Mouse (Mus musculus) thymus, postnatal 4 days (tissue): ENCODE results near the gene Elovl6.
A peak's percentile ranks its signal among the peaks of the same experiment; 100 is the strongest.

Experiments used
- DNase-seq: peaks from one replicate; pipeline ENCODE4 v3.0.0; 2021

The Elovl6 gene

DNA sequence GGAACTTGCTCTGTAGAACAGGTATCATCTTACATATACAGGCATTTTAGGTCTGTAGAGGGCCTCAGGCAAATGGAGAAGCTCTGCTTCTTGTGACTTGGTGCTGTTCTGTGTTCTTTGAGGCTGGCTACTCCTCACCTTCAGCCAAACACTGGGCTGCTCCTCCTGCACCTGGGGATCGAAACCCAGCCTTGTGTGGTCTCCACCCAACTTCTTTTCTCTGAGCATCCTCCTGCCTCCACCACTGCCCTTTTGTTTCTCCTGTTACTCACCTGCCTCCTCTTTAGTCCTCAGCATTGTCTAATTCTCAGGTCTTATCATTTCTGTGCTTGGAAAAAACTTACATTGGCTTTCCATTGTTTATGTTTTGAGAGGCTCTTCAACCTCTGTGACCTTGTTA lies 12.1 kb downstream of the Elovl6 start:
- no peak for DNase-seq

- DNase-seq = no peak
These were observed 13.1 kb downstream of the Elovl6 start for GRCm38 (mm10) chr3:129545228-129545627.

DNA sequence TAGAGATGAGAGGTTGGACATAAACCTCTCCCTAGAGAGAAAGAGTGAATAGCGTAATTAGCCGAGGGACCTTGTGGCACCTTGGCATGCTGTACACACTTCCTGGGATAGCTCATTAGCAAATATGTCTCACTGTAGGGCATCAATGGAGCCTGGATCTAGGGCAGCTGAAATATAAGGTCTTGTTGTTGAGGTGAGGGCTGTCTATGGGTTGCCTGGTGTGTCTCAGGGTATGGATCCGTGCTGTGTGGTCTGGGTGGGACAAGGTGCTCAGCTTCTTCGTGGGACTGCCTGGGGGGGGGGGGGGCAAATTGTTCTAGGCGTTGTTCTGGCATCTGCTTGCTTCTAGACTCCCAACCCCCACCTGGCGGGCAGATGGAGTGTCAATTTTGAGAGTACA lies 13.6 kb downstream of the Elovl6 start:
- DNase-seq = no peak

DNA sequence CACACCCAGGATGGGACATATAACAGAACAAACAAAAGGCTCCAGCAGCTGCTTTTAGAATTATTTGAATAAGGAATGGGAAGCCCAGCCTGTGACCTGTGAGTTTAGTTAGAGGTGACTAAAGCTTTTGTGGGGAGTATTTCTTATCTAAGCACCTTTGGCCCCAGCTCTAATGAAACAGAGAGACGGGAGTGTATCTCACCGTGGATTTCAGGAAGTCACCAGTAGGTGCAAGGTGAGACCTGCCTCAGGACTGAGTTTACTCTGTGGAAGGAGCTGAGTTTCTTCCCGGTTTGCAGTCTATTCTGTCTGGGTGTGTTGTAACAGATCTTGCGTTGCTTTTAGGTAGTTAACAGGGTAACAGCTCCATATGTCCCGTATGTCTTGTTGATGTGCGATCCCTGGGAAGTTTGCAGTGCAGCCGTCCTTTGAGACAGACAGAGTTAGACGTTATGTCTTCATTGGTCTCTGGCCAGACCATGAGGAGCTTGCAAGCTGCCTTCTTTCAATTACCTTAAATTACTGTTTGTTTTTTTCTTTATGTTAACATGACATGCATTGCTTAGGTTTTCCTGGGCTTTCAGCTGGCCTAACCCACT lies 15.8 kb downstream of the Elovl6 start:
- DNase-seq = no peak

GRCm38 (mm10) chr3:129548760-129549159 lies 16.6 kb downstream of the Elovl6 start:
- DNase-seq = no peak

DNA sequence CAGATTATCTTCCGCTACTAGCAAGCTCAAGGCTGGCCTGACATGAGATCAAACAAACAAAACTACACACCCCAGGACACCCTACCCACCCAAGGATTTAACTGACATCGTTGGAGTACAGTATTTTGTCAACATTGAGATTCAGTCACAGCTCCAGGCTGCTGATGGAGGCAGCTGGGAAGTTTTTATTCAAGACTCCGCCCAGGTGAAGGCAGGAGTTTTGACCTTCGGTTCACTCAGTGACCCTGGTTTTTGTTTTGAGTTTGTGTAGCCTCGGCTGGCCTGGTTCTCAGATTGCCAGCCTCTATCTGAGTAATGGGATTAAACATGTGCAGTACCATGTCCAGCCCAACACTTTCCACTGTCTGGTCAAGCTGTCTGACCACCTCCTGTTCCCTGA lies 17.4 kb downstream of the Elovl6 start:
- no peak for DNase-seq

DNA sequence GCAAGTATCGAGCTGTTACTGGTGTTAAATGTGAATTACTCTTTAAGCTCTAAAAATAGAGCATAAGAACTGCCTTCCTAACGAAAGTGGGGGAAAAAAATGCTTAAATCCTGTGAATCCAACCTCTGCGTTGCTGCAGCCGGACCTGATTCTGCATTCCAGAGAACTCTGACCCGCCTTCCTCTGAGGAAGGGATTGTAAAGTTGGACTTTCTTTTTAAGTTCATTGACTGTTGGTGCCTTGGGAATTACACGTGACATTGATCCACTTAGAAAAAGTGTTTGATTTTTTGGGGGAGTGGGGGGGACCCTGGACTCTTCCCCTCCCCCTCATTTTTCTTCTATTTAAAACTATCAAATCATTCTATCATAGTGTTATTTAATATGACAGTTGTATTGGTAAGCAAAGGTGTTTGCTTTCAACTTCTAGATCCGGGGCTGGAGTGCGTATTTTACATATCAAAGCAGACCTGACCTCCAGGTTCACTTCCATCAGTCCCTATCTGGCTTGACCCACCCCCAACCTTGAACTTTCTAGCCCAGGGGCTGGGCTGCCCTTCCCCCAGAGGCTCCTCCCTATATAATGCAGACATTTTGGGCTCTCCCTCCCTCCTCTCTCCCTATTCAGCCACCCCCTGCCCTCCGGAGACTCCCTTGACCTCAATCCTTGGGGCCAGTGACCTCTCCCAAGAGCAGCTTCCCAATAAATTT lies 19.6 kb downstream of the Elovl6 start:
- DNase-seq = no peak

- DNase-seq = peak; percentile 56
These were observed 20.2 kb downstream of the Elovl6 start for GRCm38 (mm10) chr3:129552370-129552769.

GRCm38 (mm10) chr3:129553173-129553572 lies 21.0 kb downstream of the Elovl6 start:
- DNase-seq = peak; percentile 78

- peak; percentile 36 for DNase-seq
These were observed 21.5 kb downstream of the Elovl6 start for GRCm38 (mm10) chr3:129553661-129554060.

- DNase-seq = peak; percentile 25
These were observed 22.3 kb downstream of the Elovl6 start for GRCm38 (mm10) chr3:129554436-129554835.

DNA sequence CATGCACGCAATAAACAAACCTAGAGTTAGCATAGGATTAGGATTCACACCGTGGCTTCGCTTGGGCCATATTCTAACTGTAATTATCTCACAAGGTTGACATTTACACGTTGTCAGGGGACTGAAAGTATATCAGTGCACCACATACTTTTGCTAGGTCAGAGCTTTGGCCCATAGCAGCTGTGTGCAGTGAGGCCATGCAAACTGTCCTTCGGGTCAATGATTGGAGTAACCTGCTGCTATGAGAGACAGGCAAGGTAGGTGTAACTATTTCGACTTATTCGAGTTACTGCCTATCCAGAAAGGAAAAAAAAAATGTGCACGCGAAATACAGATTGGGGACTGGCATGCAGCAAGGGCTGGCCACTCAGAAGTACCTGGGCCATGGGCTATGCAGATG lies 24.9 kb downstream of the Elovl6 start:
- DNase-seq = no peak

- peak; percentile 53 for DNase-seq
These were observed 25.4 kb downstream of the Elovl6 start for GRCm38 (mm10) chr3:129557566-129557965.

DNA sequence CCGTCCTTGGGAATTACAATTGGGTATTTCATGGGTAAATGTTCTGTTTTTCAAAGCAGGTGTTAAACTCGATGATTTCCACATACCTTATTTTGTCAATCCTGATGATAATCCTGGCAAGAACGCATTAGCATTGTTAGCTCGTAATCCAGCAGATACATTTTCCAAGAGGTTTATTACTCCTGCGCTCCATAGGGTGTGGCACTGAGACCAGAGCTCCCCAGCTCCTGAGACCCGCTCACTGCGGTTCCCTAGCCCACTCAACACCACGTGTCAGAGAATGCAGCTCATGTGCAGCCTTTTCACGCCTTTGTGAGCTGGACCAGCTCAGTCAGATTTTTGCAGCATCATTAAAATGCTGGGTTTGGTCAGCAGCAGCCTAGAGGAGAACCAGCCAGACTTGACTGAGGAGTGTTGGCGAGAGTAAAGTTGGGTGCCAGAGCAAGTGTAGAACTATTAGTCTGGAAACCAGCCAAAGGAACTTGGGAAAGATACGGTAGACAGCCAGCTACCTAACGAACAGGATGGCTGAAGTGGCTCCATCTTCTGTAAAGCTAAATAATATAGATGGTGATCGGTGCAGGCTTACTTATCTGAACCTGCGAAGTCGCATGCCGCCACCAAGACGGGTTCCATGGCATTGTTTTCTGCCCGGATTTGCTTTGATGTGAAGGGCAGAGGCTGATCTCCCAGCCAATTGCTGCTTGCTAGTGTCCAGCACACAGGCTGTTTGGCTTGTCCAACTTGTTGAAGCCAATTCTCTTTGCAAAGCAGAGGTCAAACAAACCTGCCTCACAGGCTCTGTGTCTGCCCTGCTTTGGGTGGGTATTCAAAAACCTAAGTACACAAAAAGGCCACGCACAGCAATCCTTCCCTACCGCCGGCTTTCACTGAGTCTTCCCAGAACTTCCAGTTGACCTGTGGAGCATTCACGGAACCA lies 26.1 kb downstream of the Elovl6 start:
- no peak for DNase-seq

DNA sequence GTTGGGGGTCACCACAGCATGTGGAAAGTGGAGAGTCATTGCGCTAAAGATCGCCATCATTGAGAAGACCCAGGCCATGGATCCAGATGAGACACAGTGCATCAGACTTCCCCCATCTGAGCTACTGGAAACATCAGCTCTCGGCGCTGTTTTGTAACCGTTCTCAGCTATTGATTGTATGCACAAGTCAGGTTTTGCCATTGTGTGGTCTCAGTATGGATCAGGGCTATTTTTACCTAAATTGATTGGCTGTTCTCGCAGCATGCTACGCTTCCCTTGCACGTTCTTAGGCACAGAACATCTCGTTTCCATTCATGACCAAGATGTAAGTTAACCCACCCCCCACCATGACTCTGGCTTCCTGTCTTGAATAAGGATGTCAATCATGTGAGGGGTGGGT lies 27.9 kb downstream of the Elovl6 start:
- no peak for DNase-seq

- peak; percentile 28 for DNase-seq
These were observed 28.9 kb downstream of the Elovl6 start for GRCm38 (mm10) chr3:129561011-129561410.

- no peak for DNase-seq
These were observed 29.7 kb downstream of the Elovl6 start for GRCm38 (mm10) chr3:129561853-129562252.

DNA sequence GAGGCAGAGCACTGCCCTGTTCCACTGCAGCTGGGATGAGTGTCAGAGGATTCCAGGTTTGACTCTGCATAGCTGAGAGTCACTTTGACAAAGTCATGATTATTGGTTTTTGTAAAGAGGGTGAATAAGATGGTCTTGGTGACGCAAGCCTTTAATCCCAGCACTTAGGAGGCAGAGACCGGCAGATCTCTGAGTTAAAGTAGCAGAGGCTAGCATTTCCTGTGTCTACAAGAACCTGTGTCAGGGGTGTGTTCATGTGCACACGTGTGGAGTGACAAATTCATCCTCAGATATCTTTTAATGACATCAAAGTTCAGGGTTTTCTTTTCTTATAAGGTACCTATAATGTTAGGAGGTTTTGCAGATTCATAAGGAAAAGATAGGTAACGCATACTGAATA lies 30.3 kb downstream of the Elovl6 start:
- DNase-seq = no peak

DNA sequence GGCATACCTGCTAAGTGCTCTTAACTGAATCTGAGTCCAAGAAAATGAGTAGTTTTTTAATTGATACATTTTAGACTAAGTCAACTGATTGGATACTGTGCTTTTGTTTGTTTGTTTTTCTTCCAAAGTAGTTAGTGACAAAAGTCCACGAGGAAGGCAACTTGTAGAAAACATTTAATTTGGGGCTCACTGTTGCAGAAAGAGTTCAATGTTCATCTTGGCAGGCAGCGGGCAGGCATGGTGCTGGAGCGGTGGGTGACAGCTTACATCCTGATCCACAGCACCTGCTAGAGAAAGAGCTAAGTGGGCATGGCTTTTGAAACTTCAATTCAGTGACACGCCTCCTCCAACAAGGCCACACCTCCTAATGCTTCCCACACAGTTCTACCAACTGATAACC lies 31.7 kb downstream of the Elovl6 start:
- no peak for DNase-seq

- DNase-seq = no peak
These were observed 32.7 kb downstream of the Elovl6 start for GRCm38 (mm10) chr3:129564852-129565251.

- DNase-seq = no peak
These were observed 33.3 kb downstream of the Elovl6 start for GRCm38 (mm10) chr3:129565458-129565857.

- no peak for DNase-seq
These were observed 33.9 kb downstream of the Elovl6 start for GRCm38 (mm10) chr3:129566013-129566412.

DNA sequence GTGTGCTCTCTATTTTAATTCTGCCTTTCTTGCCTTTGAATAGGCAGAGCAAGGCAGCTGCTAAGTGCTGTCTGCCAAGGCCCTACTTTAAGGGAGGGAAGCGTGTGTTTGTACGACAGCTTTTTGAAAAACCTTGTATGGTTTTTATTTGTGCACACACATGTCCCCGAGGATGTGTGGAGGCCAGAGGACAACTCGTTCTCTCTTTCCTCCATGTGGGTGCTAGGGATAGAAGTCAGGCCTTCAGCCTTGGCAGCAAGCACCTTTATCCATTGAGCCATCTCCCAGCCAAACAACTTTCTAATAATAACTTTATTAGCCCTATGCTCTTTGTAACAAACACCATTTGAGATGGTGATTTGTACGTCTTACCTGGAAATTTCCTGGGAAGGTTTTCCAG lies 34.7 kb downstream of the Elovl6 start:
- DNase-seq = no peak

DNA sequence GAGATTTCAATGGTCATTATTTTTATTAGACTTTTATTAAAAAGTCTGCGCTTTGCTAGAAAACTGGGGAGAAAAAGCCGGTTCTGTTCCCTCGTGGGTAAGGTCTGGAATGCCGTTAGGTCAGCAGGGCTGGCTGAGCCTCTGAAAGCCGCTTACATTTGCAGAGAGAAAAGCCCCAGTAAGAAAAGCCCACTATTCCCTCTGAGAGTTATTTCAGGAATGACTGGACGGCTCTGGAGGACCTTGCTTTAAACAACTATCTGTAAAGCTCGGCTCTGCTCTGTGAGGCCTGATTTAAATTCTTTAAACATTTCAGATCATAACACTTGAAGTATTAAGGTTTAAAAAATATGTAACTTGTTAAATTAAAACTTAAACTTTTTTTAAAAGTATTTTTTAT lies 36.4 kb downstream of the Elovl6 start:
- no peak for DNase-seq
